Mouse (Mus musculus): ENCODE results near the gene Met. TPM values are rescaled to one million over a fixed set of nuclear protein-coding genes. Genes with fewer than 3 reads are reported as not detected.

Met gene
- 2.6 and 3.0 TPM in 2 replicates for polyA plus RNA-seq (2016; fragmentation: Nextera tagmentation; extraction: Ambion mirVana)

DNA sequence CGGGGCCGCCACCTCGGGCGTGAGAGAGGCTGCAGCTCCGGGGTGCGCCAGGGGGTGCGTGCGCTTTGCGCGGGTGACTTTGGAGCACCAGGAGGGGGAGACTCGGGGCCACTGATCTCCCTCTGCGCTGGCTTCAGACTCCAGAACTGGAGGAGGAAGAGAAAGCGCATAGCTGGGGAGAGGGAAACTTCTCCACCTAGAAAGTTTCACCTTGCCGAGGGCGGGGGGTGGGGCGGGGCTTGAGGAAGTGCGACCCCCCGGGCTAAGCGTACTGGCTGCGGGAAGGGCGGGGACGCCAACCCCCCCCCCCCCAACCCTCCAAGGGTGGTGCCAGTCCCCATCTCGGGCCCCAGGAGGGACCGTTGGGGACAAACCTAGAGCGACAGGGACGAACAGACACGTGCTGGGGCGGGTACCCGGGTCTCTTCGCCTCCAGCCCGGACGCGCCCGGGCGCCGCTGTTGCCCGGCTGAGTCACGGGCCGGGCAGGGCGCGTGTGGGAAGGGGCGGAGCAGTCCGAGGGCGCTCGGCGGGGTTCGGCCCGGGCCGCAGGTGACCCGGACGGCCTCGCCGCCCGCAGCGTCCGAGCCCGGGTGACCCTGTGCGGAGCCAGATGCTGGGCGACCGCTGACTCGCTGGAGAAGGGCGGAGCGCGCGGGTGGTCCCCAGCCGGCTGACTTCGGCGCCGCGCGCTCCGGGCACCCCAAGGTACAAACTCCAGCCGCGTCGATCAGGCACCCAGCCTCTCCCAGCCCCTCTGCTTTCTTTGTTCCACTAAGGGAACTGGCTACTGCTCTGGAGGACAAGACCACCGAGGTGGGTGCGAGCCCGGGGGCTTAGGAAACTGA is at the start of gene Met:
TSS of gene Met (plus strand) at position 367 of the 847 bp plus-strand sequence.
- Histone ChIP-seq H3K4me1 (replicated peaks) (peaks cover 6% of the 10 kb centered on the region; the same call in 1 of the 2 replicates), H3K4me3 (peak within 1 kb of the TSS; percentile 66), H3K36me3 (no peaks in the 10 kb centered on the region), H3K27me3 (replicated peaks) (peaks cover 26% of the 10 kb centered on the region), H3K9me3 (replicated peaks) (no peaks in the 10 kb centered on the region), H3K27ac (ENCODE audit: poor library complexity, severe bottlenecking) (no peak within 1 kb of the TSS), H3K9ac (peak within 1 kb of the TSS; percentile 77), H3K4me2 (peak within 1 kb of the TSS; percentile 87)
- under 1% methylated on average over 75 of the region's 78 CpGs for WGBS
- ATAC-seq (ENCODE audit: insufficient number of reproducible peaks, low FRiP score) = peak; percentile 91

DNA sequence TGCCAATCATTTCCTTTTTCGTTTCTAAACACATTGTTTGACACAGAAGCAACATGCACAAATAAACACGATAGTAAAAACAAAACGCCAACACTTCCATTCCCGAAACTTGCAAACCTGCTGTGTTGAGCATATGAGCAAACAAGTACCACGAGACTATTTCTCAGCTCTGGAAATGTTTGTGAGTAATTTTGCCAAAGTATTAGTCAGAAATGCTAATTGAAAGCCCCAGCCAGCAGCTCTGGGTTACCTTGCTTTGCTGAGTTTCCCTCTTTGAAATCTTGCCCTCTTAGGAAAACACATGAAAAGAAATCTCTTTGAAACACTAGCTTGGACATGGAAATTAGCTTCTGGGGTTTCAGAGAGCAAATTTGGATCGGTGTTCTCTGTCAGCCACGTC is 45.4 kb upstream of the Met start:
- Histone ChIP-seq H3K9ac (no peak overlapping the region), H3K27me3 (replicated peaks) (no peaks in the 10 kb centered on the region), H3K9me3 (replicated peaks) (no peaks in the 10 kb centered on the region), H3K4me3 (no peak overlapping the region), H3K27ac (ENCODE audit: poor library complexity, severe bottlenecking) (no peak overlapping the region), H3K4me2 (no peak overlapping the region), H3K4me1 (replicated peaks) (no peaks in the 10 kb centered on the region), H3K36me3 (no peaks in the 10 kb centered on the region)
- 78% methylated on average over 7 of the region's 7 CpGs for WGBS
- no peak for ATAC-seq (ENCODE audit: insufficient number of reproducible peaks, low FRiP score)

DNA sequence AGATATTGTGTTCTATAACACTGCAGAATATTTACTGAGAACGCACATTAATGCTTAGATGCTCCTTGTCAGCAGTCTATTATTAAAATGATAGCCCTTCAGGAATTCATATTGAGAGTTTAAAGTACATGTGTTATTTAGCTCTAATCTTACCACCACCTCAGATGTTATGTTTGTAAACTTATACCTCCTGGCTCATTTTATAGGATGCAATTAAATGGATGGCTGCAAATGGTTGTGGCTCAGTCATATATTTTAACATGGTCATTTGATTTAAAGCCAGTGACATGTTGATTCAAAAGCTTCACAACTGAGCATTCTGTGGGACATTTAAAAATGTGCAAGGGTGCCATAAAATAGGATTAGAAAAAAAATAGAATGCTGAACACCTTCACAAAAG is 41.2 kb upstream of the Met start:
- Histone ChIP-seq H3K4me2 (no peak overlapping the region), H3K4me1 (replicated peaks) (no peaks in the 10 kb centered on the region), H3K36me3 (no peaks in the 10 kb centered on the region), H3K27me3 (replicated peaks) (no peaks in the 10 kb centered on the region), H3K9me3 (replicated peaks) (no peaks in the 10 kb centered on the region), H3K4me3 (no peak overlapping the region), H3K27ac (ENCODE audit: poor library complexity, severe bottlenecking) (no peak overlapping the region), H3K9ac (no peak overlapping the region)
- 84% methylated on average over 1 of the region's 1 CpGs for WGBS
- no peak for ATAC-seq (ENCODE audit: insufficient number of reproducible peaks, low FRiP score)

DNA sequence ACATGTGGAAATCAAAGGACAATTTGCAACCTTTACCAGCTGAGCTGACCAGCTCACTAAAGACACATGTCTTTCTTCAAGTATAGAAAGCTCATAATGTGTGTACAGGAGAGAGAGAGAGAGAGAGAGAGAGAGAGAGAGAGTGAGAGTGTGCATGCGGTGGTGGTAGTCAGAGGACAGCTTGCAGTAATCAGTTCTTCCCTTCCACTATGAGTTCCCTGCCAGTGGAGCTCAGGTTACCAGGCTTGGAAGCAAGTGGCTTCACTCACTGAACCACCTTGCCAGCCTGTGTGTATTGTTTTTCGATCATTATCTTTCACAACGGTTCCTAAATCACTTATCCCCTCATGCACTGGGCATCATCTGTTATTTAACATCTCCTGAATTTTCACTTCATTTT is 34.6 kb upstream of the Met start:
- H3K4me2 ChIP-seq = no peak overlapping the region
- no peaks in the 10 kb centered on the region for H3K36me3 ChIP-seq
- no peaks in the 10 kb centered on the region for H3K4me1 ChIP-seq (replicated peaks)
- no peak overlapping the region for H3K4me3 ChIP-seq
- ATAC-seq (ENCODE audit: insufficient number of reproducible peaks, low FRiP score) = no peak
- no peaks in the 10 kb centered on the region for H3K27me3 ChIP-seq (replicated peaks)
- H3K27ac ChIP-seq (ENCODE audit: poor library complexity, severe bottlenecking) = no peak overlapping the region
- no peak overlapping the region for H3K9ac ChIP-seq
- 55% methylated on average over 3 of the region's 3 CpGs for WGBS
- no peaks in the 10 kb centered on the region for H3K9me3 ChIP-seq (replicated peaks)

DNA sequence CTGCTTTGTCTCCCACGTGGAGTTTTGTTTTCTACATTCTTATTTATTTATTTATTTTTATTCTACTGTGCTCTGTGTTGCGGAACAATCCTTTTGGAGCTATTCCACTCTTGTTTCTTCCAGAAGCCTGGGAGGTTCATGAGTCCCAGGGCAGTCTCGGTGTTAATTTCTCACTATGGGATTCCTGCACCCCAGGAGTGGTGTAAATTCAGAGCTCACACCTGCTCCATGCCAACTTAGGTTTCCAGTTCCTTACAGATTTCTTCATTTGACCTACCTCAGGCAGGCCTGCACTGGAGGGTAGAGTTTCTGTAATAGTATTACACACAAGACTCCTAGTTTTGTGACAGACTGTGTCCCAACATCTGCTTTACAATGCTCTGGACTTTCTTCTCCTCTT is 34.0 kb upstream of the Met start:
- H3K36me3 ChIP-seq = no peaks in the 10 kb centered on the region
- H3K4me2 ChIP-seq = no peak overlapping the region
- H3K9ac ChIP-seq = no peak overlapping the region
- no peak for ATAC-seq (ENCODE audit: insufficient number of reproducible peaks, low FRiP score)
- H3K27me3 ChIP-seq (replicated peaks) = no peaks in the 10 kb centered on the region
- H3K4me3 ChIP-seq = no peak overlapping the region
- H3K9me3 ChIP-seq (replicated peaks) = no peaks in the 10 kb centered on the region
- no peaks in the 10 kb centered on the region for H3K4me1 ChIP-seq (replicated peaks)
- 77% methylated on average over 3 of the region's 3 CpGs for WGBS
- no peak overlapping the region for H3K27ac ChIP-seq (ENCODE audit: poor library complexity, severe bottlenecking)

DNA sequence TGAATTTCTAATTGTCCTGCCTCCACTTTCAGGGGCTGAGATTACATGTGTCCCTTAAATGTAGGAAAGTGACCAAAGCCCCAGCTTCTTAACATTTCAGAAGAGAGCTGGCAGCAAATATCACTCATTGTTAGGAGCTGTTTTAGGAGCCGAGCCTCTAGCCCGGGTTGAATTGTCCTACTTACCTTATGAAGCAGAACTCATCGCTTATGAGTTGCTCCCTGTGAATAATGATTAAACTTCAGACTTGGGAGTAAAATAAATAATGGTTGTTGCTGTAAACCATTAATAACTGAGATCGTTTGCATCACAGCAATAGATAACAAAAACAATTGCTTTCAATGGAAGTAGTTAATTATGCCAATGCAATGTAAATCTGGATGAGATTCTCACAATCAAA is 20.3 kb upstream of the Met start:
- H3K9ac ChIP-seq = no peak overlapping the region
- H3K27ac ChIP-seq (ENCODE audit: poor library complexity, severe bottlenecking) = no peak overlapping the region
- H3K4me1 ChIP-seq (replicated peaks) = no peaks in the 10 kb centered on the region
- H3K9me3 ChIP-seq (replicated peaks) = no peaks in the 10 kb centered on the region
- ATAC-seq (ENCODE audit: insufficient number of reproducible peaks, low FRiP score) = no peak
- no peak overlapping the region for H3K4me3 ChIP-seq
- no peaks in the 10 kb centered on the region for H3K27me3 ChIP-seq (replicated peaks)
- H3K36me3 ChIP-seq = no peaks in the 10 kb centered on the region
- no peak overlapping the region for H3K4me2 ChIP-seq
- WGBS = 77% methylated on average over 4 of the region's 4 CpGs

DNA sequence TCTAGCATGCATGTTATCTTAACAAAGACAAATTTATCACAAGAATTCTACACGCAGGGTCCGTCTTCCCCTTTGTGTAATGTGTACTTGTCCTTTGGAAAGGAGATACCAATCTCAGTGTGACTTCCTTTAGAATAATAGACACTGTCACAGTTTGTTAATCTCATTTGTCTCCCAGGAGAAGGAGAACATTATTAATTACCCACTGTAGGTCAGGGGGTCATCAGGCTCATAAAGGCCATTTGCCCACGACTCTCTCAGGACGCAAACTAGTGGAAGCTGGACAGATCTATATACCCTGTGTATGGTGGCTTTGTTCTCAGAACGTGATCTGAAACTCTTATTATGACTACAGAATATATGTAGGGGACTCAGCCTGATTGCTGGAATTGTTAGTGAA is 12.3 kb upstream of the Met start:
- no peaks in the 10 kb centered on the region for H3K36me3 ChIP-seq
- WGBS = 48% methylated on average over 5 of the region's 5 CpGs

DNA sequence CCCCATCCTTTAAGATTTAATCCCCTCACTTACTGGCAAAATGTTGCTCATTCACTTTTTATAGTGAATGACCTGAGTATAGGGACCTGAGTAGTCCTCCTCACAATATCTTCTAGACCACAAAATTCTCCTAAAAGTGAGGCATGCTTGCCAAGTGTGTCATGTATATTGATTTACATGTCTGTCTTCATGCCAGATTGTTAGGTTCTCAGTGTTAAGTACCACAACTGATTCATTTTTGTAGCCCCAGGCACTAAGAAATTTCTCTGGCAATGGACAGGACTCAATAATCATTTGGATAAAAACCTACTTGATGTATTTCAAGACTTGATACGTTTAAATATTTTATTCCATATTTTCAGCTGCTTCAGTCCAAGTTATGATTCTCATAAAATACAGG is 8.5 kb upstream of the Met start:
- H3K4me3 ChIP-seq = no peak overlapping the region
- H3K9me3 ChIP-seq (replicated peaks) = no peaks in the 10 kb centered on the region
- H3K4me2 ChIP-seq = no peak overlapping the region
- 82% methylated on average over 1 of the region's 1 CpGs for WGBS
- H3K36me3 ChIP-seq = no peaks in the 10 kb centered on the region
- peaks cover 4% of the 10 kb centered on the region; the same call in 1 of the 2 replicates for H3K27me3 ChIP-seq (replicated peaks)
- no peak for ATAC-seq (ENCODE audit: insufficient number of reproducible peaks, low FRiP score)
- H3K4me1 ChIP-seq (replicated peaks) = no peaks in the 10 kb centered on the region
- no peak overlapping the region for H3K9ac ChIP-seq
- H3K27ac ChIP-seq (ENCODE audit: poor library complexity, severe bottlenecking) = no peak overlapping the region

More for the DNA sequence above, 12.3 kb upstream of the Met start:
- Histone ChIP-seq H3K4me1 (replicated peaks) (no peaks in the 10 kb centered on the region), H3K27ac (ENCODE audit: poor library complexity, severe bottlenecking) (no peak overlapping the region), H3K4me3 (no peak overlapping the region), H3K9ac (no peak overlapping the region), H3K9me3 (replicated peaks) (no peaks in the 10 kb centered on the region), H3K4me2 (no peak overlapping the region), H3K27me3 (replicated peaks) (no peaks in the 10 kb centered on the region)
- no peak for ATAC-seq (ENCODE audit: insufficient number of reproducible peaks, low FRiP score)

DNA sequence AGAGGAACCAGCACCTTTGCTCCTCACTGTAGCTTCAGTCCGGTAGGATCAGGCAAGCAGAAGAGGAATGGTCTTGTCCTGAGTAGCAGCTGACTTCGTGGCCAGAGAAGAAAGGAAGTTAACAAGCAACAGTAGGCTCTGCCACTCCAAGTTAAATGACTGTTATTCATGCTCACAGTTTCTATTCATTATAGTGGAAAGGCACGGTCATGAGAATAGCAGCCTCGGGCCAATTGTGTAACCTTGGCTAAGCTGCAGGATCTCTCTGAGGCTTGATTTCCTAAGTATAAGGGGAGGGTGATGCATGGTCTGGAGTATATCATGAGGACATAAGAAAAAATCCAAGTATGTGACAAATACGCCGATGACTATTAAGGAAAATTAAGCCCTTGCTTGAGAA is 4.0 kb upstream of the Met start:
- Histone ChIP-seq H3K36me3 (no peaks in the 10 kb centered on the region), H3K27me3 (replicated peaks) (peaks cover 4% of the 10 kb centered on the region; the same call in 1 of the 2 replicates), H3K9me3 (replicated peaks) (no peaks in the 10 kb centered on the region), H3K4me1 (replicated peaks) (peaks cover 3% of the 10 kb centered on the region; the same call in 1 of the 2 replicates), H3K9ac (no peak overlapping the region), H3K27ac (ENCODE audit: poor library complexity, severe bottlenecking) (no peak overlapping the region), H3K4me3 (no peak overlapping the region), H3K4me2 (no peak overlapping the region)
- no peak for ATAC-seq (ENCODE audit: insufficient number of reproducible peaks, low FRiP score)
- 73% methylated on average over 6 of the region's 6 CpGs for WGBS

DNA sequence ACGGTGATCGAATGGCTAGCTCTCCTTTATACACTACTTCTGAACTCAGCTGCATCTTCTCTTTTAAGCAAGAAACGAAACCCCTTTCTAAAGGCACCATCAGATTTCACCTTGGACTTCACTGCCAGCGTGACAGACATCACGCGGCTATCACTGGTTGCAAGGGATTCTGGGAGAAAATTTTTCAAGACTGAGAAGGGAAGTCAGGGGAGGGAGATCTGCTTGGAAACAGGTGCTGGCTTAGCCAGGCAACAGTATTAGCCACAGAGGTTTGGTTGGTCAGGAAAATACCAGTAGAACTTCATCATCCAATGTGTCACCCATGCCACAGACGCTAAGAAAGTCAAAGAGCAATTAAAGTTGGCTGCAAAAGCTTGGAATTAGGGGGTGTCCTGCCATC is 2.2 kb upstream of the Met start:
- WGBS = 69% methylated on average over 7 of the region's 7 CpGs
- Histone ChIP-seq H3K4me3 (no peak overlapping the region), H3K4me2 (no peak overlapping the region), H3K27me3 (replicated peaks) (peaks cover 18% of the 10 kb centered on the region), H3K9me3 (replicated peaks) (no peaks in the 10 kb centered on the region), H3K4me1 (replicated peaks) (peaks cover 6% of the 10 kb centered on the region; the same call in 1 of the 2 replicates), H3K9ac (no peak overlapping the region), H3K27ac (ENCODE audit: poor library complexity, severe bottlenecking) (no peak overlapping the region), H3K36me3 (no peaks in the 10 kb centered on the region)
- ATAC-seq (ENCODE audit: insufficient number of reproducible peaks, low FRiP score) = no peak

DNA sequence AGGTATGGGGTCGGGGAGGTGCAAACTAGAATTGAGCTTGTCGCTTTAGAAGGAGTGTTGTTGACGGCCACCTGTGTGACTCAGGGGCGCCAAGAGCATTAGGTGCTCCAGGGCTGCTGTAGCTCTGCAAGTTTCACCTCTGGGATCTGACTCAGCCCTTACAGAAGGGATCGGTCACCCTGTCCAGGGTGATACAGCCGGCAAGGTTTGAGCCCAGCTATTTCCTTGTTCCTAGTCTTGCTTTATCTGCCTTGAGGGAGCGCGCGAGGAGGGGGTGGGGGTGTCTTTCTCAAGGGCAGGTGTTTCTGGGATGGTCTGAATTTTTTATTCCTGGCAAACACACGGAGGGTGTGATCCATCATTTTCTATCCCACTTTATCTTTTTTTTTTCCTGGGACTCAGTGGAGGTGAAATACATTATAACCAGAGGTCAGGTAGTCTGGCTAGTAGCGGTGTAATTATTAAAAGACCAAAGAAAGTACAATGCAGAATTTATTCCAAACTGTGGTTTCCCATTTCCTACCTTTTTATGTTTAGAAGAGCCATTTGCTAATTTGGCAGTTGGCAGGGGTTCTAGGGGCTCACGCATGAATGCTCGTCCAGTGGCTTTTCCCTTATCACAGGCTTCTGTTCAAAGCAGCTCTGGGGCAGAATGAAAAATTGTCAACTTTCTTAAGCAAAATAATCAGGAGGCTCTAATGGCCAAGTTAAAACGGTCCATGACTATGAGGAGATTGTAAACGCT is 853 bp downstream of the Met start:
- Histone ChIP-seq H3K4me3 (peak overlapping the region; percentile 66), H3K4me2 (peak overlapping the region; percentile 87), H3K36me3 (no peaks in the 10 kb centered on the region), H3K4me1 (replicated peaks) (peaks cover 6% of the 10 kb centered on the region; the same call in 1 of the 2 replicates), H3K9ac (peak overlapping the region; percentile 77), H3K9me3 (replicated peaks) (no peaks in the 10 kb centered on the region), H3K27ac (ENCODE audit: poor library complexity, severe bottlenecking) (no peak overlapping the region), H3K27me3 (replicated peaks) (peaks cover 22% of the 10 kb centered on the region)
- ATAC-seq (ENCODE audit: insufficient number of reproducible peaks, low FRiP score) = peak; percentile 45; the same call in 1 of the 2 replicates
- 10% methylated on average over 15 of the region's 15 CpGs for WGBS
